Mouse (Mus musculus): ENCODE data around the gene Tmem53. TPM values are rescaled to one million over a fixed set of nuclear protein-coding genes. Genes with fewer than 3 reads are reported as not detected.

Tmem53 gene
- total RNA-seq, 2 experiments from 2014 or later = 38.6 to 66.8 TPM

GRCm38 (mm10) chr4:117279253-117279642, 27.5 kb downstream of the Tmem53 start:
- DNase-seq (ENCODE audit: low spot score in 2 of 2) = no peak

- no peak for DNase-seq (ENCODE audit: low spot score in 2 of 2)
Observed at GRCm38 (mm10) chr4:117280397-117280930, 28.7 kb downstream of the Tmem53 start.

GRCm38 (mm10) chr4:117281090-117281845, 29.5 kb downstream of the Tmem53 start:
- DNase-seq (ENCODE audit: low spot score in 2 of 2) = no peak

- DNase-seq (ENCODE audit: low spot score in 2 of 2) = no peak
Observed at GRCm38 (mm10) chr4:117283271-117284191, 31.8 kb downstream of the Tmem53 start.

- DNase-seq (ENCODE audit: low spot score in 2 of 2) = no peak
Observed at GRCm38 (mm10) chr4:117284363-117284762, 32.6 kb downstream of the Tmem53 start.

- DNase-seq (ENCODE audit: low spot score in 2 of 2) = no peak
Observed at GRCm38 (mm10) chr4:117288277-117288926, 36.7 kb downstream of the Tmem53 start.

GRCm38 (mm10) chr4:117288927-117289801, 37.4 kb downstream of the Tmem53 start:
- DNase-seq (ENCODE audit: low spot score in 2 of 2) = peak; percentile 77 to 81

- no peak for DNase-seq (ENCODE audit: low spot score in 2 of 2)
Observed at GRCm38 (mm10) chr4:117291696-117292095, 39.9 kb downstream of the Tmem53 start.

GRCm38 (mm10) chr4:117296849-117297593, 45.3 kb downstream of the Tmem53 start:
- no peak for DNase-seq (ENCODE audit: low spot score in 2 of 2)

GRCm38 (mm10) chr4:117297819-117298218, 46.1 kb downstream of the Tmem53 start:
- no peak for DNase-seq (ENCODE audit: low spot score in 2 of 2)

- no peak for DNase-seq (ENCODE audit: low spot score in 2 of 2)
Observed at GRCm38 (mm10) chr4:117299921-117300320, 48.2 kb downstream of the Tmem53 start.

- DNase-seq (ENCODE audit: low spot score in 2 of 2) = no peak
Observed at GRCm38 (mm10) chr4:117302027-117302806, 50.5 kb downstream of the Tmem53 start.

GRCm38 (mm10) chr4:117303581-117304238, 52.0 kb downstream of the Tmem53 start:
- DNase-seq (ENCODE audit: low spot score in 2 of 2) = no peak

GRCm38 (mm10) chr4:117304239-117305025, 52.7 kb downstream of the Tmem53 start:
- DNase-seq (ENCODE audit: low spot score in 2 of 2) = no peak

GRCm38 (mm10) chr4:117305461-117305860, 53.7 kb downstream of the Tmem53 start:
- no peak for DNase-seq (ENCODE audit: low spot score in 2 of 2)

GRCm38 (mm10) chr4:117307270-117307669, 55.5 kb downstream of the Tmem53 start:
- no peak for DNase-seq (ENCODE audit: low spot score in 2 of 2)

- no peak for DNase-seq (ENCODE audit: low spot score in 2 of 2)
Observed at GRCm38 (mm10) chr4:117309427-117309826, 57.7 kb downstream of the Tmem53 start.

Data from adrenal gland, adult 18-20 months (tissue).